Mouse (Mus musculus) skeletal muscle tissue, postnatal 0 days (tissue): ENCODE data around the gene Ptpn7. TPM values are rescaled to one million over a fixed set of nuclear protein-coding genes. Genes with fewer than 3 reads are reported as not detected.

Experiments
- polyA plus RNA-seq: library from polyadenylated mRNA; unstranded; fragments of >200 nt; fragmentation: Nextera tagmentation; extraction: Ambion mirVana; gene quantifications from 2 replicates; pipeline ENCODE4 v1.2.1, GENCODE M21; 2015

Gene Ptpn7
- 0.91 and 1.4 TPM in 2 replicates for polyA plus RNA-seq

GRCm38 (mm10) chr1:135132473-135132872 is at the start of gene Ptpn7:
Gene Ptpn7, plus strand, starts transcription at chr1:135132700.

DNA sequence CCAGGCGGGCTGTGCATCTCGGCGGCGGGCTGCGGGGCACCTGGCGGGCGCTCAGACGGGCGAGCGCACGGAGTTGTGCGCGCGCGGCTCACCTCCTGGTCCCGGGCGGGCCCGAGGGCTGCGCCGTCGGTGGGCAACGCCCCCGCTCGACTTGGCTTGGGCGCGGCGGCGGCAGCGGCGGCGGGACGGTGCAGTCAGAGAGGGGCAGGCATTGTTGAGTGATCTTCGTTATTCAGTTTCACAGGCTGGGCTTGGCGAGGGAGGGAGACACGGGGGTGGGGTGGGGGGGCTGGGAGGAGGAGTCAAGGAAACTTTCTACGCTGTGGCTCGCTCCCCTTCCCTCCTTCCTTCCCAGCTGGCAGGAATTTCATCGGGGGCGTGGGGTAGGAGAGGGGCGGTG is 27.4 kb upstream of the Ptpn7 start, which contains the start of gene Lgr6:
Gene Lgr6 (minus strand): TSS at position 153 of the 400 bp plus-strand sequence.

DNA sequence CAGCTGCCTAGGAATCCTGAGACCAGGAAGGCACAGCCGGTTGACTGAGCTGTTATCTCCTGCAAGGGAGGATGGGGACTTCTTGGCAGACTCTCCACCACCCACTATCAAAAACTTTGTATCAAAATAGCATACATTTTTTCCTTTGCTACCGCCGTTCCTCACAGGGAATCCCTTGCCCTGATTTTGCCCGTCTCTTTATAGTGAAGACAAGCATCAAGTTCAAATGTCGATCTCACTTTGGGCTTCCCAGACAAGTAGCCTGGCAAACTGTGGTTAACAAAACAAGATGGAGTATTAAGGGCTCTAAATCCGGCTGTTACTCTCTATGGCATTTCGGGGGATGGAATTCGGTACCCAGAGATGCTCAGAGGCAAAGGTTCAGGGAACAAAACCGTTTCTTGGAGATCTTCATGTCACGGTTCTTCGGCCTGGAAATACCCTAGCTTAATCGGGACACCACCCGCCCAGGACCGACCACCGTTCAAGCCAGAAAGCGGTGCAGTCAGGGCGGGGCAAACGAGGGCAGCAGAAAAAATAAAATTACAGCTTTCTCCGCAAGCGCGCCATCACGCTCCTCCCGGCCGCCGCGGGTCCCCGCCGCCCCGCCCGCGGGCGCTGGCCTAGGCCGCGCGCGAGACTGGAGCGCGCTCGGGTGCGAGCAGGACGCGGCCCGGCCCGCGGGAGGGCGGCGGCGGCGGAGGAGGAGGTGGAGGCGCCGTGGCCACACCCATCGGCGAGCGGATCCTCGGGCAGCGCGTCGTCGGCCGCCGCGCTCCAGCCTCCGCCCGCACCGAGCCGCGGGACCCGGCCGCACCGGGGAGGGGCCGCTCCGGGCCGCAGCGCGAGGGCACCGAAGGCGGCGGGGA is 13.8 kb downstream of the Ptpn7 start, which contains the start of gene Arl8a:
Gene Arl8a (plus strand): TSS at position 748 of the 869 bp plus-strand sequence.

GRCm38 (mm10) chr1:135167435-135167834 is 34.9 kb downstream of the Ptpn7 start, which contains the start of gene Gpr37l1:
Gene Gpr37l1, minus strand, starts transcription at chr1:135167681.

Other genes starting within 250 kb of the Ptpn7 start
- gene Ppp1r12b, start 176.8 kb upstream of the Ptpn7 start, polyA plus RNA-seq = 28.6 and 35.6 TPM in 2 replicates
- 14.1 and 15.3 TPM in 2 replicates for gene Ube2t, start 170.1 kb upstream of the Ptpn7 start, polyA plus RNA-seq
- gene Lgr6, start 27.4 kb upstream of the Ptpn7 start, polyA plus RNA-seq = 0.24 and 0.88 TPM in 2 replicates
- gene Arl8a, start 14.1 kb downstream of the Ptpn7 start, polyA plus RNA-seq = 35.1 and 38.0 TPM in 2 replicates
- 0.59 and 0.60 TPM in 2 replicates for gene Gpr37l1, start 35.0 kb downstream of the Ptpn7 start, polyA plus RNA-seq
- gene Elf3, start 125.9 kb downstream of the Ptpn7 start, polyA plus RNA-seq = 0.91 and 1.3 TPM in 2 replicates
- gene Rnpep, start 151.4 kb downstream of the Ptpn7 start, polyA plus RNA-seq = 26.4 and 35.2 TPM in 2 replicates
- 326 and 337 TPM in 2 replicates for gene Timm17a, start 181.1 kb downstream of the Ptpn7 start, polyA plus RNA-seq
- 1.4 and 2.2 TPM in 2 replicates for gene Lmod1, start 192.1 kb downstream of the Ptpn7 start, polyA plus RNA-seq
- 117 and 123 TPM in 2 replicates for gene Shisa4, start 242.5 kb downstream of the Ptpn7 start, polyA plus RNA-seq